Mouse (Mus musculus) lung, embryonic 15.5 days (tissue): Measurements from ENCODE around the gene Traf5. TPM values are rescaled to one million over a fixed set of nuclear protein-coding genes. Genes with fewer than 3 reads are reported as not detected.
A peak's percentile ranks its signal among the peaks of the same experiment; 100 is the strongest.

ENCODE experiments used
- ATAC-seq: fragments of 200-750 bp; cut with Nextera tagmentation; 2 replicates; pipeline ENCODE4 v1.8.0; 2017; ENCODE audit warnings: moderate number of reproducible peaks, borderline replicate concordance; ENCODE audit not compliant: low FRiP score, low TSS enrichment; ENCODE audit errors: extremely low read depth
- H3K27ac ChIP-seq: fragments of 300-500 bp; sonication (generic); 2 replicates; pipeline ENCODE4 v1.5.1; 2015; ENCODE audit warnings: moderate library complexity, mild to moderate bottlenecking, inconsistent platforms
- H3K27me3 ChIP-seq: fragments of 300-500 bp; sonication (generic); 2 replicates; pipeline ENCODE4 v1.6.1; 2015; ENCODE audit warnings: inconsistent platforms
- H3K36me3 ChIP-seq: fragments of 300-500 bp; sonication (generic); 2 replicates; pipeline ENCODE4 v1.6.1; 2015; ENCODE audit warnings: inconsistent platforms
- H3K4me1 ChIP-seq: fragments of 300-500 bp; sonication (generic); 2 replicates; pipeline ENCODE4 v1.6.1; 2015; ENCODE audit warnings: inconsistent platforms
- H3K4me2 ChIP-seq: fragments of 300-500 bp; sonication (generic); 2 replicates; pipeline ENCODE4 v1.6.1; 2015; ENCODE audit warnings: inconsistent platforms, mild to moderate bottlenecking, moderate library complexity
- H3K4me3 ChIP-seq: fragments of 300-500 bp; sonication (generic); 2 replicates; pipeline ENCODE4 v1.5.1; 2015; ENCODE audit warnings: mild to moderate bottlenecking, inconsistent platforms
- H3K9ac ChIP-seq: fragments of 300-500 bp; sonication (generic); 2 replicates; pipeline ENCODE4 v1.6.1; 2015; ENCODE audit warnings: inconsistent platforms
- H3K9me3 ChIP-seq: fragments of 300-500 bp; sonication (generic); 2 replicates; pipeline ENCODE4 v1.6.1; 2016; ENCODE audit warnings: inconsistent platforms
- WGBS: fragments of 180-500 bp; shearing (Covaris S2); methylation state at CpG from one replicate; pipeline ENCODE4 v1.1.7; 2015; 5-methylcytosine and 5-hydroxymethylcytosine counted together
- microRNA-seq: library from miRNA; unstranded; fragments of <30 nt; microRNA quantifications from one replicate; pipeline ENCODE4, GENCODE M21; 2016
- polyA plus RNA-seq: library from polyadenylated mRNA; unstranded; fragments of >200 nt; fragmentation: Nextera tagmentation; extraction: Ambion mirVana; gene quantifications from 2 replicates; pipeline ENCODE4 v1.2.1, GENCODE M21; 2015

Gene Traf5
- polyA plus RNA-seq, 1 experiment from 2014 or later: 22.4 TPM

- H3K9me3 ChIP-seq: no peaks in the 10 kb centered on the region
- H3K9ac ChIP-seq: no peak overlapping the region
- ATAC-seq: no peak
- H3K27ac ChIP-seq: 0 out of 2 replicates have a peak overlapping the region, but pooled peaks have one; percentile 76
- WGBS: 68% methylated on average over 3 of the region's 3 CpGs
- no peak overlapping the region for H3K4me2 ChIP-seq
- H3K4me1 ChIP-seq: peaks cover 9% of the 10 kb centered on the region; the same call in 1 of the 2 replicates
- H3K27me3 ChIP-seq: no peaks in the 10 kb centered on the region
- H3K4me3 ChIP-seq: no peak overlapping the region
- H3K36me3 ChIP-seq: no peaks in the 10 kb centered on the region
These were observed 135.0 kb downstream of the Traf5 start for GRCm38 (mm10) chr1:191957321-191957720.

- Histone ChIP-seq H3K9ac (0 out of 2 replicates have a peak overlapping the region, but pooled peaks have one; percentile 5), H3K36me3 (no peaks in the 10 kb centered on the region), H3K27ac (peak overlapping the region; percentile 76), H3K9me3 (no peaks in the 10 kb centered on the region), H3K4me3 (no peak overlapping the region), H3K27me3 (no peaks in the 10 kb centered on the region), H3K4me1 (peaks cover 9% of the 10 kb centered on the region; the same call in 1 of the 2 replicates), H3K4me2 (peak overlapping the region; percentile 37)
- 60% methylated on average over 2 of the region's 2 CpGs for WGBS
- peak; percentile 3; the same call in 1 of the 2 replicates for ATAC-seq
These were observed 135.5 kb downstream of the Traf5 start for GRCm38 (mm10) chr1:191956871-191957270.

- no peak overlapping the region for H3K4me3 ChIP-seq
- no peaks in the 10 kb centered on the region for H3K27me3 ChIP-seq
- peaks cover 9% of the 10 kb centered on the region; the same call in 1 of the 2 replicates for H3K4me1 ChIP-seq
- WGBS: 47% methylated on average over 3 of the region's 3 CpGs
- ATAC-seq: peak; percentile 71; the same call in 1 of the 2 replicates
- no peaks in the 10 kb centered on the region for H3K9me3 ChIP-seq
- no peaks in the 10 kb centered on the region for H3K36me3 ChIP-seq
- peak overlapping the region; percentile 37 for H3K4me2 ChIP-seq
- H3K9ac ChIP-seq: 0 out of 2 replicates have a peak overlapping the region, but pooled peaks have one; percentile 5
- peak overlapping the region; percentile 76 for H3K27ac ChIP-seq
These were observed 136.1 kb downstream of the Traf5 start for GRCm38 (mm10) chr1:191956261-191956660.

GRCm38 (mm10) chr1:191955101-191955500, 137.3 kb downstream of the Traf5 start:
- WGBS: 51% methylated on average over 3 of the region's 3 CpGs
- Histone ChIP-seq H3K4me3 (no peak overlapping the region), H3K4me1 (peaks cover 9% of the 10 kb centered on the region; the same call in 1 of the 2 replicates), H3K36me3 (no peaks in the 10 kb centered on the region), H3K4me2 (no peak overlapping the region), H3K9me3 (no peaks in the 10 kb centered on the region), H3K9ac (no peak overlapping the region), H3K27me3 (no peaks in the 10 kb centered on the region), H3K27ac (peak overlapping the region; percentile 76)
- peak; percentile 66 for ATAC-seq

GRCm38 (mm10) chr1:191952733-191953335, 139.5 kb downstream of the Traf5 start:
- H3K27ac ChIP-seq: no peak overlapping the region
- no peak overlapping the region for H3K4me3 ChIP-seq
- H3K9me3 ChIP-seq: no peaks in the 10 kb centered on the region
- H3K27me3 ChIP-seq: no peaks in the 10 kb centered on the region
- H3K9ac ChIP-seq: no peak overlapping the region
- H3K36me3 ChIP-seq: no peaks in the 10 kb centered on the region
- no peak overlapping the region for H3K4me2 ChIP-seq
- 85% methylated on average over 11 of the region's 11 CpGs for WGBS
- peaks cover 9% of the 10 kb centered on the region; the same call in 1 of the 2 replicates for H3K4me1 ChIP-seq
- no peak for ATAC-seq

- no peaks in the 10 kb centered on the region for H3K36me3 ChIP-seq
These were observed 141.7 kb downstream of the Traf5 start for GRCm38 (mm10) chr1:191950611-191951010.

GRCm38 (mm10) chr1:191948600-191948999, 143.8 kb downstream of the Traf5 start:
- H3K9ac ChIP-seq: no peak overlapping the region
- no peak overlapping the region for H3K4me3 ChIP-seq
- no peaks in the 10 kb centered on the region for H3K4me1 ChIP-seq
- no peaks in the 10 kb centered on the region for H3K9me3 ChIP-seq
- H3K27ac ChIP-seq: no peak overlapping the region
- no peaks in the 10 kb centered on the region for H3K36me3 ChIP-seq
- no peak overlapping the region for H3K4me2 ChIP-seq
- H3K27me3 ChIP-seq: no peaks in the 10 kb centered on the region
- ATAC-seq: no peak
- WGBS: 76% methylated on average over 8 of the region's 8 CpGs

More at GRCm38 (mm10) chr1:191950611-191951010, 141.7 kb downstream of the Traf5 start:
- Histone ChIP-seq H3K9ac (no peak overlapping the region), H3K4me3 (no peak overlapping the region), H3K9me3 (no peaks in the 10 kb centered on the region), H3K4me1 (peaks cover 3% of the 10 kb centered on the region; the same call in 1 of the 2 replicates), H3K27me3 (no peaks in the 10 kb centered on the region), H3K4me2 (no peak overlapping the region), H3K27ac (no peak overlapping the region)
- ATAC-seq: no peak
- WGBS: 26% methylated on average over 2 of the region's 2 CpGs

- no peaks in the 10 kb centered on the region for H3K27me3 ChIP-seq
- no peak overlapping the region for H3K27ac ChIP-seq
- no peaks in the 10 kb centered on the region for H3K36me3 ChIP-seq
- no peak overlapping the region for H3K9ac ChIP-seq
- 62% methylated on average over 8 of the region's 8 CpGs for WGBS
- no peaks in the 10 kb centered on the region for H3K9me3 ChIP-seq
- H3K4me1 ChIP-seq: no peaks in the 10 kb centered on the region
- no peak for ATAC-seq
- no peak overlapping the region for H3K4me2 ChIP-seq
- no peak overlapping the region for H3K4me3 ChIP-seq
These were observed 144.6 kb downstream of the Traf5 start for GRCm38 (mm10) chr1:191947796-191948195.

Small RNAs within 50 kb of the gene (microRNA-seq; reads per million reads assigned to microRNA genes)
- gene Mir3473c: not detected

Other genes with a start within 250 kb of the Traf5 start
- gene Slc30a1, start 185.8 kb downstream of the Traf5 start, polyA plus RNA-seq: 3.1 and 3.2 TPM in 2 replicates
- gene Rd3, start 115.2 kb downstream of the Traf5 start, polyA plus RNA-seq: 1.3 and 2.8 TPM in 2 replicates
- gene Rcor3, start 45.5 kb upstream of the Traf5 start, polyA plus RNA-seq: 26.8 and 29.3 TPM in 2 replicates
- gene Kcnh1, start 98.2 kb upstream of the Traf5 start, polyA plus RNA-seq: 1.4 and 1.7 TPM in 2 replicates